Mouse (Mus musculus) lung, postnatal 0 days (tissue): ENCODE measurements around the gene Zan. TPM values are rescaled to one million over a fixed set of nuclear protein-coding genes. Genes with fewer than 3 reads are reported as not detected.

Source experiments
- ATAC-seq: fragments of 200-750 bp; cut with Nextera tagmentation; 2 replicates; pipeline ENCODE4 v1.8.0; 2017; ENCODE audit warnings: moderate library complexity
- DNase-seq: peaks from one replicate; pipeline ENCODE4 v3.0.0-alpha.2; 2016; ENCODE audit warnings: low spot score
- H3K27ac ChIP-seq: fragments of 300-500 bp; sonication (generic); 2 replicates; pipeline ENCODE4 v1.5.1; 2014; ENCODE audit warnings: antibody characterized with exemption, mild to moderate bottlenecking, low read length, mixed read lengths
- H3K27me3 ChIP-seq: fragments of 300-500 bp; sonication (generic); replicated peaks from 2 replicates; pipeline ENCODE4 v1.6.1; 2014; ENCODE audit warnings: low read length, mixed read lengths; ENCODE audit not compliant: insufficient read depth
- H3K36me3 ChIP-seq: fragments of 300-500 bp; sonication (generic); 2 replicates; pipeline ENCODE4 v1.6.1; 2014; ENCODE audit warnings: low read length, mixed read lengths; ENCODE audit not compliant: insufficient read depth
- H3K4me1 ChIP-seq: fragments of 300-500 bp; sonication (generic); 2 replicates; pipeline ENCODE4 v1.6.1; 2014; ENCODE audit warnings: antibody characterized with exemption, low read depth, low read length, mixed read lengths; ENCODE audit not compliant: insufficient read depth
- H3K4me2 ChIP-seq: fragments of 300-500 bp; sonication (generic); replicated peaks from 2 replicates; pipeline ENCODE4 v1.6.1; 2014; ENCODE audit warnings: low read depth, mild to moderate bottlenecking, low read length, moderate library complexity, mixed read lengths
- H3K4me3 ChIP-seq: fragments of 300-500 bp; sonication (generic); 2 replicates; pipeline ENCODE4 v1.5.1; 2014; ENCODE audit warnings: low read depth, low read length
- H3K9ac ChIP-seq: fragments of 300-500 bp; sonication (generic); replicated peaks from 2 replicates; pipeline ENCODE4 v1.6.1; 2014; ENCODE audit warnings: low read depth, mild to moderate bottlenecking
- H3K9me3 ChIP-seq: fragments of 300-500 bp; sonication (generic); 2 replicates; pipeline ENCODE4 v1.6.1; 2016; ENCODE audit warnings: low read length, mixed read lengths
- CTCF ChIP-seq: IDR thresholded peaks from 2 replicates; pipeline ENCODE4 v1.5.1; 2016; ENCODE audit warnings: antibody characterized with exemption, mild to moderate bottlenecking
- EP300 ChIP-seq: IDR thresholded peaks from 2 replicates; pipeline ENCODE4 v1.6.1; 2016; ENCODE audit warnings: antibody characterized with exemption, mild to moderate bottlenecking, control low read depth
- WGBS: fragments of 180-500 bp; shearing (Covaris S2); extraction: QIAGEN DNeasy Blood & Tissue Kit; methylation state at CpG from one replicate; pipeline ENCODE4 v1.1.7; 2014; 5-methylcytosine and 5-hydroxymethylcytosine counted together
- polyA plus RNA-seq: library from polyadenylated mRNA; unstranded; fragments of >200 nt; fragmentation: Nextera tagmentation; extraction: Ambion mirVana; gene quantifications from 2 replicates; pipeline ENCODE4 v1.2.1, GENCODE M21; 2015

Zan gene
- polyA plus RNA-seq, 1 experiment from 2014 or later: 0.11 TPM

GRCm38 (mm10) chr5:137333512-137334174 is 143.2 kb downstream of the Zan start, which contains the start of gene Slc12a9:
Slc12a9 (minus strand) TSS chr5:137333597.
- Histone ChIP-seq H3K4me2 (peak within 1 kb of the TSS; percentile 80), H3K36me3 (no peaks in the 10 kb centered on the region), H3K9me3 (no peaks in the 10 kb centered on the region), H3K9ac (peak within 1 kb of the TSS; percentile 65), H3K4me1 (0 out of 2 replicates have a peak, but pooled peaks cover 2% of the 10 kb centered on the region), H3K27ac (peak within 1 kb of the TSS; percentile 40; the same call in 1 of the 2 replicates), H3K4me3 (peak within 1 kb of the TSS; percentile 53), H3K27me3 (no peaks in the 10 kb centered on the region)
- peak; percentile 94 for ATAC-seq
- peak; percentile 97 for DNase-seq
- under 1% methylated on average over 44 of the region's 44 CpGs for WGBS
- TF ChIP-seq EP300 (no peak), CTCF (peak; percentile 87)

GRCm38 (mm10) chr5:137332857-137333511 is 143.9 kb downstream of the Zan start:
- 0 out of 2 replicates have a peak overlapping the region, but pooled peaks have one; percentile 40 for H3K27ac ChIP-seq
- peak overlapping the region; percentile 53 for H3K4me3 ChIP-seq
- peak overlapping the region; percentile 65 for H3K9ac ChIP-seq
- WGBS: 19% methylated on average over 14 of the region's 15 CpGs
- no peaks in the 10 kb centered on the region for H3K9me3 ChIP-seq
- ATAC-seq (no peak), DNase-seq (no peak)
- TF ChIP-seq EP300 (no peak), CTCF (no peak)
- no peaks in the 10 kb centered on the region for H3K36me3 ChIP-seq
- peak overlapping the region; percentile 80 for H3K4me2 ChIP-seq
- no peaks in the 10 kb centered on the region for H3K27me3 ChIP-seq
- H3K4me1 ChIP-seq: 0 out of 2 replicates have a peak, but pooled peaks cover 2% of the 10 kb centered on the region

- Histone ChIP-seq H3K27ac (no peak overlapping the region), H3K27me3 (no peaks in the 10 kb centered on the region), H3K36me3 (no peaks in the 10 kb centered on the region), H3K4me2 (no peak overlapping the region), H3K4me1 (0 out of 2 replicates have a peak, but pooled peaks cover 2% of the 10 kb centered on the region), H3K9ac (no peak overlapping the region), H3K4me3 (no peak overlapping the region), H3K9me3 (no peaks in the 10 kb centered on the region)
- ATAC-seq: no peak
- no peak for DNase-seq
- TF ChIP-seq CTCF: no peak
- no peak for TF ChIP-seq EP300
- WGBS: 83% methylated on average over 7 of the region's 7 CpGs
Observed at GRCm38 (mm10) chr5:137330910-137331309, 146.0 kb downstream of the Zan start.

Other genes with a start within 250 kb of the Zan start
- 0.92 and 1.2 TPM in 2 replicates for gene Ache, start 189.5 kb downstream of the Zan start, polyA plus RNA-seq
- gene Ufsp1, start 182.4 kb downstream of the Zan start, polyA plus RNA-seq: 4.7 and 7.2 TPM in 2 replicates
- gene Srrt, start 169.4 kb downstream of the Zan start, polyA plus RNA-seq: 30.9 and 32.7 TPM in 2 replicates
- 45.8 and 50.1 TPM in 2 replicates for gene Trip6, start 162.7 kb downstream of the Zan start, polyA plus RNA-seq
- 8.2 TPM in 2 replicates for gene Slc12a9, start 143.5 kb downstream of the Zan start, polyA plus RNA-seq
- gene Ephb4, start 127.0 kb downstream of the Zan start, polyA plus RNA-seq: 30.9 and 33.2 TPM in 2 replicates
- gene Pop7, start 25.5 kb upstream of the Zan start, polyA plus RNA-seq: 37.8 and 38.7 TPM in 2 replicates
- 10.6 and 12.4 TPM in 2 replicates for gene Gigyf1, start 41.5 kb upstream of the Zan start, polyA plus RNA-seq
- gene Epo, start 56.2 kb upstream of the Zan start, polyA plus RNA-seq: not detected in 2 replicates
- 507 and 513 TPM in 2 replicates for gene Gnb2, start 56.4 kb upstream of the Zan start, polyA plus RNA-seq
- 0.15 TPM in 1 of 2 replicates, not detected in the other for gene Actl6b, start 76.5 kb upstream of the Zan start, polyA plus RNA-seq
- gene Tfr2, start 92.8 kb upstream of the Zan start, polyA plus RNA-seq: 0.33 and 0.87 TPM in 2 replicates
- 32.1 and 33.7 TPM in 2 replicates for gene Mospd3, start 124.0 kb upstream of the Zan start, polyA plus RNA-seq
- 86.6 and 101 TPM in 2 replicates for gene Pcolce, start 136.7 kb upstream of the Zan start, polyA plus RNA-seq
- 0.19 and 0.51 TPM in 2 replicates for gene Fbxo24, start 151.9 kb upstream of the Zan start, polyA plus RNA-seq
- gene Lrch4, start 152.1 kb upstream of the Zan start, polyA plus RNA-seq: 47.4 and 50.7 TPM in 2 replicates
- gene Gm20605, start 152.1 kb upstream of the Zan start, polyA plus RNA-seq: 11.6 and 12.3 TPM in 2 replicates
- 12.3 and 13.2 TPM in 2 replicates for gene Sap25, start 164.3 kb upstream of the Zan start, polyA plus RNA-seq
- gene Irs3, start 168.7 kb upstream of the Zan start, polyA plus RNA-seq: 0.80 and 0.96 TPM in 2 replicates
- gene Agfg2, start 207.7 kb upstream of the Zan start, polyA plus RNA-seq: 14.2 and 14.9 TPM in 2 replicates